Mouse (Mus musculus) kidney, adult 2 months (tissue): Measurements from ENCODE around the gene Nlk.

Experiments
- CTCF ChIP-seq: fragments of 200-500 bp; conservative IDR thresholded peaks from 2 replicates; pipeline ENCODE4 v1.5.1; 2011; ENCODE audit warnings: low read depth, mild to moderate bottlenecking, control low read depth, low read length, moderate library complexity, mixed read lengths; ENCODE audit not compliant: insufficient read depth, insufficient read length
- POLR2A ChIP-seq: fragments of 200-500 bp; IDR thresholded peaks from one replicate; pipeline ENCODE4 v1.6.1; 2011; ENCODE audit warnings: low read depth, low read length, control low read depth

DNA sequence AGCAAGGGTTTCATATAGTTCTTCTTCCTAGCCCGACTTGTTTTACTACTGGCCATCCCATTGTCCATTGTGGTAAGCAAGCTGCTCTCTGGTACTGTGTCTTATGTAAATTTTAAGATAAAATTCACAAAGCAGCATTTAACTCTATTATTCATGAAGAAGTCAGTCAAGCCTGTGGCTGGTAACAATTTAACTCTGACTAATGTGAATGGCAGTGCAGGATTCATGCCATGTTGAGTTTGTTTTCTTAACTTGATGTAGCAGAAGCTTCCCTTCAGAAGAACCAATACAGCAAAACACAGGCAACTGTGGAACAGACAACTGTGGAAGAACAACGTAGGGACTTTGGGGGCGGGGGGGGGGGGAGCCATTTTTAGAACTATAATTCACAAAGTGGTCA, 68.3 kb downstream of the Nlk start:
- no peak for TF ChIP-seq CTCF
- no peak for TF ChIP-seq POLR2A
